Mouse (Mus musculus): Measurements from ENCODE around the gene Slc6a11. TPM values are rescaled to one million over a fixed set of nuclear protein-coding genes. Genes with fewer than 3 reads are reported as not detected.

The Slc6a11 gene
- polyA plus RNA-seq, 1 experiment from 2014 or later, result 0.70 TPM

GRCm38 (mm10) chr6:114282469-114283277 lies 151.6 kb downstream of the Slc6a11 start, which contains the start of gene Slc6a1:
Gene Slc6a1 (plus strand): TSS chr6:114282635.
- no peaks in the 10 kb centered on the region for H3K4me1 ChIP-seq (ENCODE audit: control insufficient read depth, insufficient read depth, low read length)
- no peaks in the 10 kb centered on the region for H3K36me3 ChIP-seq (ENCODE audit: control insufficient read depth, insufficient read depth, low read length)
- H3K27ac ChIP-seq (replicated peaks; ENCODE audit: low read depth, low read length), result no peak within 1 kb of the TSS
- ATAC-seq (ENCODE audit: low read depth), result peak; percentile 97
- H3K4me3 ChIP-seq (ENCODE audit: low read depth, low read length), result peak within 1 kb of the TSS; percentile 23
- H3K9ac ChIP-seq (ENCODE audit: low read depth, low read length), result no peak within 1 kb of the TSS
- DNase-seq (ENCODE audit: low spot score), result peak; percentile 81
- no peaks in the 10 kb centered on the region for H3K9me3 ChIP-seq (ENCODE audit: control insufficient read depth, low read length)
- WGBS, result 2% methylated on average over 28 of the region's 51 CpGs
- H3K27me3 ChIP-seq (replicated peaks; ENCODE audit: control insufficient read depth, insufficient read depth, low read length), result peaks cover 71% of the 10 kb centered on the region
- peak within 1 kb of the TSS; percentile 37 for H3K4me2 ChIP-seq (ENCODE audit: low read depth, low read length)

- Histone ChIP-seq H3K4me2 (ENCODE audit: low read depth, low read length) (no peak overlapping the region), H3K36me3 (ENCODE audit: control insufficient read depth, insufficient read depth, low read length) (no peaks in the 10 kb centered on the region), H3K4me3 (ENCODE audit: low read depth, low read length) (peak overlapping the region; percentile 23; the same call in 1 of the 2 replicates), H3K27ac (replicated peaks; ENCODE audit: low read depth, low read length) (no peak overlapping the region), H3K9me3 (ENCODE audit: control insufficient read depth, low read length) (no peaks in the 10 kb centered on the region), H3K9ac (ENCODE audit: low read depth, low read length) (no peak overlapping the region), H3K4me1 (ENCODE audit: control insufficient read depth, insufficient read depth, low read length) (no peaks in the 10 kb centered on the region), H3K27me3 (replicated peaks; ENCODE audit: control insufficient read depth, insufficient read depth, low read length) (peaks cover 72% of the 10 kb centered on the region)
- WGBS, result 18% methylated on average over 8 of the region's 8 CpGs
- ATAC-seq (ENCODE audit: low read depth) (no peak), DNase-seq (ENCODE audit: low spot score) (no peak)
These were observed 152.3 kb downstream of the Slc6a11 start for GRCm38 (mm10) chr6:114283278-114283770.

GRCm38 (mm10) chr6:114283927-114284703 lies 153.1 kb downstream of the Slc6a11 start:
- no peak overlapping the region for H3K27ac ChIP-seq (replicated peaks; ENCODE audit: low read depth, low read length)
- H3K9me3 ChIP-seq (ENCODE audit: control insufficient read depth, low read length), result no peaks in the 10 kb centered on the region
- H3K4me2 ChIP-seq (ENCODE audit: low read depth, low read length), result no peak overlapping the region
- WGBS, result 41% methylated on average over 10 of the region's 10 CpGs
- no peaks in the 10 kb centered on the region for H3K36me3 ChIP-seq (ENCODE audit: control insufficient read depth, insufficient read depth, low read length)
- ATAC-seq (ENCODE audit: low read depth) (no peak), DNase-seq (ENCODE audit: low spot score) (no peak)
- no peak overlapping the region for H3K9ac ChIP-seq (ENCODE audit: low read depth, low read length)
- H3K4me1 ChIP-seq (ENCODE audit: control insufficient read depth, insufficient read depth, low read length), result no peaks in the 10 kb centered on the region
- no peak overlapping the region for H3K4me3 ChIP-seq (ENCODE audit: low read depth, low read length)
- peaks cover 75% of the 10 kb centered on the region for H3K27me3 ChIP-seq (replicated peaks; ENCODE audit: control insufficient read depth, insufficient read depth, low read length)

- 33% methylated on average over 4 of the region's 4 CpGs for WGBS
- no peaks in the 10 kb centered on the region for H3K36me3 ChIP-seq (ENCODE audit: control insufficient read depth, insufficient read depth, low read length)
- no peak overlapping the region for H3K9ac ChIP-seq (ENCODE audit: low read depth, low read length)
- H3K4me2 ChIP-seq (ENCODE audit: low read depth, low read length), result no peak overlapping the region
- no peaks in the 10 kb centered on the region for H3K4me1 ChIP-seq (ENCODE audit: control insufficient read depth, insufficient read depth, low read length)
- H3K9me3 ChIP-seq (ENCODE audit: control insufficient read depth, low read length), result no peaks in the 10 kb centered on the region
- ATAC-seq (ENCODE audit: low read depth), result no peak
- no peak overlapping the region for H3K4me3 ChIP-seq (ENCODE audit: low read depth, low read length)
- no peak for DNase-seq (ENCODE audit: low spot score)
- H3K27me3 ChIP-seq (replicated peaks; ENCODE audit: control insufficient read depth, insufficient read depth, low read length), result peaks cover 75% of the 10 kb centered on the region
- no peak overlapping the region for H3K27ac ChIP-seq (replicated peaks; ENCODE audit: low read depth, low read length)
These were observed 154.4 kb downstream of the Slc6a11 start for GRCm38 (mm10) chr6:114285424-114285823.

- Histone ChIP-seq H3K27me3 (replicated peaks; ENCODE audit: control insufficient read depth, insufficient read depth, low read length) (peaks cover 42% of the 10 kb centered on the region), H3K9me3 (ENCODE audit: control insufficient read depth, low read length) (no peaks in the 10 kb centered on the region), H3K9ac (ENCODE audit: low read depth, low read length) (no peak overlapping the region), H3K4me2 (ENCODE audit: low read depth, low read length) (no peak overlapping the region), H3K36me3 (ENCODE audit: control insufficient read depth, insufficient read depth, low read length) (no peaks in the 10 kb centered on the region), H3K27ac (replicated peaks; ENCODE audit: low read depth, low read length) (no peak overlapping the region), H3K4me3 (ENCODE audit: low read depth, low read length) (no peak overlapping the region), H3K4me1 (ENCODE audit: control insufficient read depth, insufficient read depth, low read length) (no peaks in the 10 kb centered on the region)
- WGBS, result 38% methylated on average over 7 of the region's 7 CpGs
- ATAC-seq (ENCODE audit: low read depth) (no peak), DNase-seq (ENCODE audit: low spot score) (no peak)
These were observed 158.1 kb downstream of the Slc6a11 start for GRCm38 (mm10) chr6:114289106-114289505.

- DNase-seq (ENCODE audit: low spot score) (peak; percentile 33), ATAC-seq (ENCODE audit: low read depth) (peak; percentile 41; the same call in 1 of the 2 replicates)
- no peak overlapping the region for H3K9ac ChIP-seq (ENCODE audit: low read depth, low read length)
- no peak overlapping the region for H3K4me3 ChIP-seq (ENCODE audit: low read depth, low read length)
- no peaks in the 10 kb centered on the region for H3K9me3 ChIP-seq (ENCODE audit: control insufficient read depth, low read length)
- no peak overlapping the region for H3K27ac ChIP-seq (replicated peaks; ENCODE audit: low read depth, low read length)
- peaks cover 31% of the 10 kb centered on the region for H3K27me3 ChIP-seq (replicated peaks; ENCODE audit: control insufficient read depth, insufficient read depth, low read length)
- H3K4me2 ChIP-seq (ENCODE audit: low read depth, low read length), result no peak overlapping the region
- no peaks in the 10 kb centered on the region for H3K4me1 ChIP-seq (ENCODE audit: control insufficient read depth, insufficient read depth, low read length)
- 51% methylated on average over 8 of the region's 8 CpGs for WGBS
- no peaks in the 10 kb centered on the region for H3K36me3 ChIP-seq (ENCODE audit: control insufficient read depth, insufficient read depth, low read length)
These were observed 159.1 kb downstream of the Slc6a11 start for GRCm38 (mm10) chr6:114290184-114290583.

- DNase-seq (ENCODE audit: low spot score), result no peak
- H3K27ac ChIP-seq (replicated peaks; ENCODE audit: low read depth, low read length), result no peak overlapping the region
- no peak for ATAC-seq (ENCODE audit: low read depth)
- H3K4me3 ChIP-seq (ENCODE audit: low read depth, low read length), result no peak overlapping the region
- H3K4me2 ChIP-seq (ENCODE audit: low read depth, low read length), result no peak overlapping the region
- H3K9me3 ChIP-seq (ENCODE audit: control insufficient read depth, low read length), result no peaks in the 10 kb centered on the region
- H3K9ac ChIP-seq (ENCODE audit: low read depth, low read length), result no peak overlapping the region
- H3K36me3 ChIP-seq (ENCODE audit: control insufficient read depth, insufficient read depth, low read length), result no peaks in the 10 kb centered on the region
- WGBS, result 50% methylated on average over 4 of the region's 4 CpGs
- no peaks in the 10 kb centered on the region for H3K4me1 ChIP-seq (ENCODE audit: control insufficient read depth, insufficient read depth, low read length)
- peaks cover 24% of the 10 kb centered on the region for H3K27me3 ChIP-seq (replicated peaks; ENCODE audit: control insufficient read depth, insufficient read depth, low read length)
These were observed 159.9 kb downstream of the Slc6a11 start for GRCm38 (mm10) chr6:114290929-114291328.

- no peaks in the 10 kb centered on the region for H3K4me1 ChIP-seq (ENCODE audit: control insufficient read depth, insufficient read depth, low read length)
- 60% methylated on average over 5 of the region's 5 CpGs for WGBS
- H3K4me2 ChIP-seq (ENCODE audit: low read depth, low read length), result no peak overlapping the region
- ATAC-seq (ENCODE audit: low read depth), result no peak
- no peak overlapping the region for H3K9ac ChIP-seq (ENCODE audit: low read depth, low read length)
- no peaks in the 10 kb centered on the region for H3K9me3 ChIP-seq (ENCODE audit: control insufficient read depth, low read length)
- no peak overlapping the region for H3K4me3 ChIP-seq (ENCODE audit: low read depth, low read length)
- no peak overlapping the region for H3K27ac ChIP-seq (replicated peaks; ENCODE audit: low read depth, low read length)
- no peak for DNase-seq (ENCODE audit: low spot score)
- peaks cover 19% of the 10 kb centered on the region for H3K27me3 ChIP-seq (replicated peaks; ENCODE audit: control insufficient read depth, insufficient read depth, low read length)
- H3K36me3 ChIP-seq (ENCODE audit: control insufficient read depth, insufficient read depth, low read length), result no peaks in the 10 kb centered on the region
These were observed 160.4 kb downstream of the Slc6a11 start for GRCm38 (mm10) chr6:114291396-114291795.
